Mouse (Mus musculus) myocyte (in vitro differentiated cells): ENCODE measurements at regions not wholly inside any gene's neighbourhood (a gene's known extent, or its start where the extent isn't known, plus 50 kb on each side); places are given as distances from the start of the nearest gene placed in this dataset.

Experiments
- H3K27me3 ChIP-seq: one replicate; pipeline ENCODE4 v1.6.1; 2011; ENCODE audit not compliant: control insufficient read depth, insufficient read depth, insufficient read length
- H3K36me3 ChIP-seq: one replicate; pipeline ENCODE4 v1.6.1; 2011; ENCODE audit not compliant: control insufficient read depth, insufficient read depth
- H3K4me2 ChIP-seq: one replicate; pipeline ENCODE4 v1.6.1; 2011; ENCODE audit warnings: low read depth, control low read depth
- H3K4me3 ChIP-seq: one replicate; pipeline ENCODE4 v1.5.1; 2011; ENCODE audit warnings: mild to moderate bottlenecking, control low read depth, moderate library complexity
- H3K79me2 ChIP-seq: one replicate; pipeline ENCODE4 v1.6.1; 2011; ENCODE audit not compliant: control insufficient read depth, insufficient read depth
- H3ac ChIP-seq: one replicate; pipeline ENCODE4 v1.6.1; 2011; ENCODE audit not compliant: control insufficient read depth, insufficient read length
- CEBPB ChIP-seq: IDR thresholded peaks from 2 replicates; pipeline ENCODE4 v1.6.1; 2011; ENCODE audit warnings: mild to moderate bottlenecking, moderate library complexity; ENCODE audit not compliant: poor library complexity, insufficient read depth, severe bottlenecking
- E2F4 ChIP-seq: IDR thresholded peaks from one replicate; pipeline ENCODE4 v1.6.1; 2011; ENCODE audit warnings: mild to moderate bottlenecking, control low read depth, moderate library complexity; ENCODE audit not compliant: insufficient read depth
- MAX ChIP-seq: IDR thresholded peaks from one replicate; pipeline ENCODE4 v1.6.1; 2011; ENCODE audit warnings: low read depth, mild to moderate bottlenecking, control low read depth
- MYOD1 ChIP-seq, 3 experiments: IDR thresholded peaks; one replicate each; pipeline ENCODE4 v1.6.1; 2011; ENCODE audit warnings: control low read depth in 2 of 3, low read depth in 2 of 3, mild to moderate bottlenecking in 2 of 3, moderate library complexity in 1 of 3; ENCODE audit not compliant: insufficient read length in 2 of 3, control insufficient read depth in 1 of 3
- MYOG ChIP-seq, 3 experiments: IDR thresholded peaks; one replicate each; pipeline ENCODE4 v1.6.1; 2011; ENCODE audit warnings: control low read depth in 2 of 3, low read depth in 2 of 3, mild to moderate bottlenecking in 2 of 3; ENCODE audit not compliant: insufficient read length in 2 of 3, control insufficient read depth in 1 of 3, insufficient read depth in 1 of 3
- POLR2A ChIP-seq: IDR thresholded peaks from one replicate; pipeline ENCODE4 v1.6.1; 2011; ENCODE audit warnings: low read depth, mild to moderate bottlenecking, control low read depth, moderate library complexity; ENCODE audit not compliant: insufficient read length
- POLR2AphosphoS2 ChIP-seq: IDR thresholded peaks from one replicate; pipeline ENCODE4 v1.6.1; 2011; ENCODE audit warnings: low read depth, control low read depth; ENCODE audit not compliant: insufficient read length
- REST ChIP-seq: IDR thresholded peaks from one replicate; pipeline ENCODE4 v1.6.1; 2011; ENCODE audit warnings: mild to moderate bottlenecking, control low read depth, moderate library complexity; ENCODE audit not compliant: insufficient read depth, insufficient read length
- SRF ChIP-seq: IDR thresholded peaks from one replicate; pipeline ENCODE4 v1.6.1; 2011; ENCODE audit warnings: low read depth; ENCODE audit not compliant: control insufficient read depth, insufficient read length
- TCF12 ChIP-seq: IDR thresholded peaks from one replicate; pipeline ENCODE4 v1.6.1; 2011; ENCODE audit warnings: mild to moderate bottlenecking, control low read depth; ENCODE audit not compliant: poor library complexity, insufficient read depth, severe bottlenecking
- TCF3 ChIP-seq: IDR thresholded peaks from one replicate; pipeline ENCODE4 v1.6.1; 2011; ENCODE audit warnings: low read depth, control low read depth; ENCODE audit not compliant: insufficient read length
- USF1 ChIP-seq: IDR thresholded peaks from one replicate; pipeline ENCODE4 v1.6.1; 2011; ENCODE audit warnings: low read depth, mild to moderate bottlenecking, control low read depth, moderate library complexity

GRCm38 (mm10) chr12:26046991-26047390 is 368.1 kb downstream of the Rnf144a start:
- no peaks in the 10 kb centered on the region for H3K36me3 ChIP-seq
- H3K27me3 ChIP-seq = no peaks in the 10 kb centered on the region
- no peaks in the 10 kb centered on the region for H3K79me2 ChIP-seq
- H3K4me3 ChIP-seq = no peak overlapping the region
- no peak overlapping the region for H3K4me2 ChIP-seq
- TF ChIP-seq MYOD1 (IDR thresholded peaks at IDR 0.05; ENCODE audit: control insufficient read depth in 1 of 3, insufficient read length in 2 of 3, low read depth in 2 of 3) = no peak
- TF ChIP-seq TCF12 = no peak
- TF ChIP-seq SRF = no peak
- TF ChIP-seq CEBPB = no peak
- no peak for TF ChIP-seq POLR2AphosphoS2
- no peak for TF ChIP-seq E2F4
- TF ChIP-seq POLR2A = no peak
- no peak for TF ChIP-seq REST
- no peak for TF ChIP-seq MYOG (IDR thresholded peaks at IDR 0.05; ENCODE audit: control insufficient read depth in 1 of 3, insufficient read depth in 1 of 3, insufficient read length in 2 of 3, low read depth in 2 of 3)
- no peak for TF ChIP-seq USF1
- TF ChIP-seq TCF3 = no peak
- TF ChIP-seq MAX = no peak
- no peak overlapping the region for H3ac ChIP-seq

- Histone ChIP-seq H3K79me2 (no peaks in the 10 kb centered on the region), H3K36me3 (no peaks in the 10 kb centered on the region), H3ac (no peak overlapping the region), H3K4me3 (no peak overlapping the region), H3K27me3 (no peaks in the 10 kb centered on the region), H3K4me2 (no peak overlapping the region)
- TF ChIP-seq POLR2A (no peak), TCF12 (no peak), SRF (no peak), MYOG (IDR thresholded peaks at IDR 0.05; ENCODE audit: control insufficient read depth in 1 of 3, insufficient read depth in 1 of 3, insufficient read length in 2 of 3, low read depth in 2 of 3) (no peak)
Measured at GRCm38 (mm10) chr12:26045321-26045720, 369.7 kb downstream of the Rnf144a start.

- Histone ChIP-seq H3K27me3 (no peaks in the 10 kb centered on the region), H3K4me3 (no peak overlapping the region), H3ac (no peak overlapping the region), H3K79me2 (no peaks in the 10 kb centered on the region), H3K36me3 (no peaks in the 10 kb centered on the region), H3K4me2 (no peak overlapping the region)
- TF ChIP-seq MYOD1 (IDR thresholded peaks at IDR 0.05; ENCODE audit: control insufficient read depth in 1 of 3, insufficient read length in 2 of 3, low read depth in 2 of 3) (no peak), TCF3 (no peak), USF1 (no peak), POLR2A (no peak), MAX (no peak), CEBPB (no peak), REST (no peak), POLR2AphosphoS2 (no peak), MYOG (IDR thresholded peaks at IDR 0.05; ENCODE audit: control insufficient read depth in 1 of 3, insufficient read depth in 1 of 3, insufficient read length in 2 of 3, low read depth in 2 of 3) (no peak), E2F4 (no peak), SRF (no peak), TCF12 (no peak)
Measured at GRCm38 (mm10) chr12:26012951-26013350, 402.1 kb downstream of the Rnf144a start.

GRCm38 (mm10) chr12:25994063-25994462 is 421.0 kb downstream of the Rnf144a start:
- no peak for TF ChIP-seq E2F4
- TF ChIP-seq MYOD1 (IDR thresholded peaks at IDR 0.05; ENCODE audit: control insufficient read depth in 1 of 3, insufficient read length in 2 of 3, low read depth in 2 of 3) = no peak
- no peak for TF ChIP-seq MAX
- no peak for TF ChIP-seq TCF3
- TF ChIP-seq MYOG (IDR thresholded peaks at IDR 0.05; ENCODE audit: control insufficient read depth in 1 of 3, insufficient read depth in 1 of 3, insufficient read length in 2 of 3, low read depth in 2 of 3) = no peak
- no peak for TF ChIP-seq POLR2A
- TF ChIP-seq CEBPB = no peak
- TF ChIP-seq USF1 = no peak
- TF ChIP-seq REST = no peak
- TF ChIP-seq SRF = no peak
- H3K27me3 ChIP-seq = no peaks in the 10 kb centered on the region

GRCm38 (mm10) chr12:25991801-25992525 is 423.1 kb downstream of the Rnf144a start:
- TF ChIP-seq MYOD1 (IDR thresholded peaks at IDR 0.05; ENCODE audit: control insufficient read depth in 1 of 3, insufficient read length in 2 of 3, low read depth in 2 of 3) = no peak
- no peak for TF ChIP-seq REST
- no peak for TF ChIP-seq CEBPB
- no peak for TF ChIP-seq POLR2AphosphoS2
- TF ChIP-seq USF1 = no peak
- no peak for TF ChIP-seq SRF
- TF ChIP-seq POLR2A = no peak
- TF ChIP-seq MAX = no peak
- TF ChIP-seq TCF3 = no peak
- no peak for TF ChIP-seq TCF12
- no peak for TF ChIP-seq E2F4
- no peak for TF ChIP-seq MYOG (IDR thresholded peaks at IDR 0.05; ENCODE audit: control insufficient read depth in 1 of 3, insufficient read depth in 1 of 3, insufficient read length in 2 of 3, low read depth in 2 of 3)
- no peaks in the 10 kb centered on the region for H3K36me3 ChIP-seq
- no peaks in the 10 kb centered on the region for H3K27me3 ChIP-seq
- H3K4me3 ChIP-seq = no peak overlapping the region
- no peaks in the 10 kb centered on the region for H3K79me2 ChIP-seq
- no peak overlapping the region for H3ac ChIP-seq
- H3K4me2 ChIP-seq = no peak overlapping the region

More at GRCm38 (mm10) chr12:25994063-25994462, 421.0 kb downstream of the Rnf144a start:
- no peaks in the 10 kb centered on the region for H3K79me2 ChIP-seq
- no peak overlapping the region for H3K4me2 ChIP-seq
- no peak overlapping the region for H3K4me3 ChIP-seq
- H3ac ChIP-seq = no peak overlapping the region
- H3K36me3 ChIP-seq = no peaks in the 10 kb centered on the region
